Mouse (Mus musculus) megakaryocyte, embryonic 14.5 days (primary cell): ENCODE measurements around the gene Arhgef10l.

ENCODE experiments used
- FLI1 ChIP-seq: IDR thresholded peaks from 2 replicates; pipeline ENCODE4 v1.6.1; 2012; ENCODE audit warnings: low read length, inconsistent platforms, mixed read lengths
- GATA1 ChIP-seq: IDR thresholded peaks from 3 replicates; pipeline ENCODE4 v1.6.1; 2012; ENCODE audit warnings: mixed read lengths, low read length, inconsistent platforms, borderline replicate concordance

DNA sequence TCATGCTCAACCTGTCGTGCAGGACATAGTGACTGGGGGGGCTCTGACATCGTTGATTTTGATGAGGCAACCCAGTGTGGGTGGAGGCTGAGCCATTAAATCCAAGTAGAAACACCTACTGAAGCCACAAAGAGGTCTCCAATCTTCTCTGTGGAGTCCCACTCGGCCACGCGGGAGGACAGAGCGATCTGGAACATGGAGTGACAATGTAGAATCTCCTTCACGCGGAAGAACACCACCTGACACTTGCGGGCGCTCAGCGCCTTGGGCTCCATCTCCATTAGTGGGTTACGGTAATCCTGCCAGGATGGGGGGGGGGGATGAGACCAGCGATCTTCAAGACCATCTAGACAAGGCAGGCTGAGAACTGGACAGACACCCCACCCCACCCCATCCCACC is 86.7 kb downstream of the Arhgef10l start:
- no peak for TF ChIP-seq GATA1
- no peak for TF ChIP-seq FLI1
